Mouse (Mus musculus) stomach, postnatal 0 days (tissue): ENCODE measurements around the gene Slc27a5.
A peak's percentile ranks its signal among the peaks of the same experiment; 100 is the strongest.

Source experiments
- CTCF ChIP-seq: IDR thresholded peaks from 2 replicates; pipeline ENCODE4 v1.5.1; 2016; ENCODE audit warnings: antibody characterized with exemption, low read depth, mild to moderate bottlenecking, moderate library complexity
- EP300 ChIP-seq: optimal IDR thresholded peaks from 2 replicates; pipeline ENCODE3; 2016; ENCODE audit warnings: antibody characterized with exemption

DNA sequence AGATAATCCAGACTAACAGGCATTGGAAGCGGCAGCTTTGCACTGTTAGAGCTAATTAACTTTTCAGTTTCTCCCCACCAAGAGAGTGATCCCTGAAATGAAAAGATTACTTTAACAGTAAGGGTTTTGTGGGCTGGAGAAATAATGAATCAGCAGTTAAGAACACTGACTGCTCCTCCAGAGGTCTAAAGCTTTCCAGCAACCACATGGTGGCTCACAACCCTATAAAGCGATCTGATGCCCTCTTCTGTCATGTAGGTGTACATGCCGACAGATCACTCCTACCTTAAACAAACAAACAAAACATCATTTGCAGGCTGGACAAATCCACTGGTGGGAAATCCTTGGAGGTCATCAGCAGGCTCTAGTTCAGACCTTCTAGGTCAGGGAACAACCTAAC, 43.1 kb downstream of the Slc27a5 start:
- TF ChIP-seq EP300, result no peak
- TF ChIP-seq CTCF, result peak; percentile 47
